Comparison of ENCODE assay signal across 19 mouse cellular contexts in genomic region chr1:192765531-192765930, GRCm38 (mm10). TPM values are rescaled to one million over a fixed set of nuclear protein-coding genes. Genes with fewer than 3 reads are reported as not detected.
DNase-seq lines count a peak whose midpoint lies in the region; ATAC-seq and TF ChIP-seq lines count a peak whose summit lies in the region.
"Had no signal": no experiment of that assay in that cellular context is flagged by ENCODE, and none has a peak within 500 bp of the region (broad histone marks: within the 10 kb centered on the region; RNA-seq: fewer than 3 reads in every experiment).

No protein-coding gene starts in this region.

- no peaks in the 10 kb centered on the region for H3K9me3 ChIP-seq in heart, postnatal 0 days (replicated peaks; ENCODE audit: control insufficient read depth, low read length)
- H3K9me3 ChIP-seq in E14TG2a.4 (ENCODE audit: low read length): no peaks in the 10 kb centered on the region
- H3K9me3 ChIP-seq: heart, embryonic 15.5 days; midbrain, embryonic 10.5 days had no signal

- H3K9ac ChIP-seq in heart, postnatal 0 days (replicated peaks; ENCODE audit: low read depth, low read length): no peak overlapping the region
- H3K9ac ChIP-seq: heart, embryonic 15.5 days had no signal

- H3K27ac ChIP-seq in heart, postnatal 0 days (ENCODE audit: low read depth): no peak overlapping the region
- no peak overlapping the region for H3K27ac ChIP-seq in cortical plate, adult 2 months (ENCODE audit: insufficient read depth, low read length)
- H3K27ac ChIP-seq: heart, adult 2 months; heart, embryonic 15.5 days; midbrain, embryonic 10.5 days had no signal

- no peak for DNase-seq in heart, postnatal 0 days (ENCODE audit: low spot score)
- DNase-seq in heart, postnatal 10 days: no peak
- no peak for DNase-seq in lung, adult 2 months
- DNase-seq in lung, postnatal 10 days: no peak
- DNase-seq in embryo, embryonic 10 days (ENCODE audit: low spot score): no peak
- DNase-seq: adrenal gland, adult 2 months; cerebellum, adult 18-20 months; cerebellum, postnatal 36 days; heart, adult 2 months; kidney, postnatal 25 days; layer of hippocampus, adult 9-11 months; right cerebral cortex, postnatal 14 days had no signal

- peak; percentile 30 for TF ChIP-seq CTCF in heart, postnatal 0 days (IDR thresholded peaks at IDR 0.05; ENCODE audit: low read depth)
- peak; percentile 7; the same call in 1 of the 2 replicates for TF ChIP-seq CTCF in lung, adult 2 months (IDR thresholded peaks at IDR 0.05; ENCODE audit: insufficient read depth, low read length)
- peak; percentile 50 for TF ChIP-seq CTCF in E14TG2a.4 (conservative IDR thresholded peaks at IDR 0.05; ENCODE audit: low read length)
- peak; percentile 14; the same call in 1 of the 2 replicates for TF ChIP-seq CTCF in cortical plate, adult 2 months (IDR thresholded peaks at IDR 0.05; ENCODE audit: extremely low read depth, insufficient read depth, low read length)

- no peaks in the 10 kb centered on the region for H3K36me3 ChIP-seq in heart, postnatal 0 days (replicated peaks; ENCODE audit: control insufficient read depth, insufficient read depth, low read length)
- H3K36me3 ChIP-seq in E14TG2a.4 (ENCODE audit: insufficient read depth, low read length): no peaks in the 10 kb centered on the region
- H3K36me3 ChIP-seq: heart, embryonic 15.5 days; midbrain, embryonic 10.5 days had no signal

- no peak for TF ChIP-seq EP300 in heart, postnatal 0 days (IDR thresholded peaks at IDR 0.05; ENCODE audit: low read depth)

- no peaks in the 10 kb centered on the region for H3K27me3 ChIP-seq in heart, postnatal 0 days (ENCODE audit: control insufficient read depth, insufficient read depth, low read length)
- H3K27me3 ChIP-seq in E14TG2a.4 (ENCODE audit: insufficient read depth, low read length): peaks cover 17% of the 10 kb centered on the region
- H3K27me3 ChIP-seq: heart, embryonic 15.5 days had no signal

- TF ChIP-seq POLR2A in lung, adult 2 months (IDR thresholded peaks at IDR 0.05; ENCODE audit: borderline replicate concordance, extremely low read depth, low read depth, low read length): no peak
- TF ChIP-seq POLR2A in cortical plate, adult 2 months (IDR thresholded peaks at IDR 0.05; ENCODE audit: extremely low read depth, insufficient read depth, low read length): no peak

- no peak overlapping the region for H3K4me2 ChIP-seq in heart, postnatal 0 days (ENCODE audit: low read depth, low read length)
- H3K4me2 ChIP-seq: heart, embryonic 15.5 days had no signal

- no peak overlapping the region for H3K4me3 ChIP-seq in heart, postnatal 0 days (ENCODE audit: low read depth, low read length)
- no peak overlapping the region for H3K4me3 ChIP-seq in lung, adult 2 months (replicated peaks; ENCODE audit: extremely low read depth, low read depth, low read length)
- H3K4me3 ChIP-seq in E14TG2a.4 (replicated peaks; ENCODE audit: low read length): no peak overlapping the region
- no peak overlapping the region for H3K4me3 ChIP-seq in cortical plate, adult 2 months (ENCODE audit: insufficient read depth, low read length)
- H3K4me3 ChIP-seq: heart, adult 2 months; heart, embryonic 15.5 days; midbrain, embryonic 10.5 days had no signal

- ATAC-seq in heart, postnatal 0 days (ENCODE audit: insufficient read depth, low read depth): no peak
- ATAC-seq in monocyte, adult 5-6 weeks (replicated peaks; ENCODE audit: insufficient number of reproducible peaks, low FRiP score, low TSS enrichment, poor library complexity, severe bottlenecking): no peak
- ATAC-seq: forebrain, embryonic 16.5 days; intestine, embryonic 16.5 days had no signal

- 31% methylated on average over 4 of the region's 4 CpGs for WGBS in heart, postnatal 0 days
- WGBS in lung, adult 2 months: 55% methylated on average over 4 of the region's 4 CpGs

- intact Hi-C loops in heart, postnatal 10 days (cut with DNase I): no loop called here

- H3K4me1 ChIP-seq in heart, postnatal 0 days (ENCODE audit: control insufficient read depth, insufficient read depth): peaks cover 19% of the 10 kb centered on the region
- 0 out of 2 replicates have a peak, but pooled peaks cover 3% of the 10 kb centered on the region for H3K4me1 ChIP-seq in lung, adult 2 months (ENCODE audit: control insufficient read depth, insufficient read depth, low read length)
- peaks cover 41% of the 10 kb centered on the region for H3K4me1 ChIP-seq in E14TG2a.4 (replicated peaks; ENCODE audit: low read depth, low read length)
- peaks cover 4% of the 10 kb centered on the region; the same call in 1 of the 2 replicates for H3K4me1 ChIP-seq in cortical plate, adult 2 months (ENCODE audit: control insufficient read depth, insufficient read depth, low read length)

RNA-seq across cellular contexts. Expression of gene Hhat, which starts 5.5 kb away (rescaled TPM):
- total RNA-seq in heart, postnatal 0 days (2014; rRNA removed; ENCODE audit: low replicate concordance): 6.7 and 13.2 TPM in 2 replicates
- polyA plus RNA-seq in heart, postnatal 0 days (2015; fragmentation: Nextera tagmentation; extraction: Ambion mirVana): 3.7 and 4.0 TPM in 2 replicates
- total RNA-seq in heart, postnatal 10 days (2021): 1 to 10 TPM; 3.6 to 4.0 TPM
- polyA plus RNA-seq in lung, adult 2 months (2012; rRNA removed): 2.5 and 2.7 TPM in 2 replicates
- 0.89 and 0.98 TPM in 2 replicates for polyA plus RNA-seq in cortical plate, adult 2 months (2012; rRNA removed)
- 0.85 to 3.6 TPM (median 1.7 TPM) in 3 replicates for total RNA-seq in monocyte, adult 5-6 weeks (2017)
